8 mouse cellular contexts compared by ENCODE assay signal in genomic region chr6:4488349-4488748, GRCm38 (mm10). TPM values are rescaled to one million over a fixed set of nuclear protein-coding genes. Genes with fewer than 3 reads are reported as not detected.
A peak's percentile ranks its signal among the peaks of the same experiment; 100 is the strongest.
DNase-seq lines count a peak whose midpoint lies in the region; ATAC-seq lines count a peak whose summit lies in the region.
"Had no signal": no experiment of that assay in that cellular context is flagged by ENCODE, and none has a peak within 500 bp of the region (broad histone marks: within the 10 kb centered on the region; RNA-seq: fewer than 3 reads in every experiment).

No protein-coding gene starts in this region.

- no peaks in the 10 kb centered on the region for H3K36me3 ChIP-seq in embryonic facial prominence, embryonic 15.5 days
- H3K36me3 ChIP-seq in limb, embryonic 15.5 days, result no peaks in the 10 kb centered on the region
- no peaks in the 10 kb centered on the region for H3K36me3 ChIP-seq in stomach, embryonic 15.5 days
- H3K36me3 ChIP-seq: midbrain, embryonic 12.5 days had no signal

- H3K9ac ChIP-seq in embryonic facial prominence, embryonic 15.5 days, result no peak overlapping the region
- H3K9ac ChIP-seq in limb, embryonic 15.5 days, result no peak overlapping the region
- H3K9ac ChIP-seq in stomach, embryonic 15.5 days, result no peak overlapping the region
- H3K9ac ChIP-seq: midbrain, embryonic 12.5 days had no signal

- ATAC-seq in embryonic facial prominence, embryonic 15.5 days (ENCODE audit: insufficient number of reproducible peaks, low FRiP score, low TSS enrichment, low read depth), result peak; percentile 81
- peak; percentile 68 for ATAC-seq in limb, embryonic 15.5 days (ENCODE audit: insufficient number of reproducible peaks, low FRiP score, low TSS enrichment, low read depth)
- ATAC-seq in stomach, embryonic 15.5 days (ENCODE audit: insufficient read depth, low FRiP score, low read depth), result peak; percentile 71; the same call in 1 of the 2 replicates

- peak; percentile 97 for DNase-seq in adipocyte (ENCODE audit: low spot score)
- DNase-seq in heart, postnatal 4 days, result peak; percentile 78
- no peak for DNase-seq in cerebellum, adult 11-12 months
- DNase-seq in layer of hippocampus, postnatal 10 days (ENCODE audit: low spot score in 2 of 2), result no peak

- no peaks in the 10 kb centered on the region for H3K9me3 ChIP-seq in embryonic facial prominence, embryonic 15.5 days (replicated peaks)
- H3K9me3 ChIP-seq in limb, embryonic 15.5 days, result no peaks in the 10 kb centered on the region
- H3K9me3 ChIP-seq in stomach, embryonic 15.5 days, result no peaks in the 10 kb centered on the region
- H3K9me3 ChIP-seq: midbrain, embryonic 12.5 days had no signal

- peak overlapping the region; percentile 96 for H3K27ac ChIP-seq in embryonic facial prominence, embryonic 15.5 days (replicated peaks)
- H3K27ac ChIP-seq in limb, embryonic 15.5 days, result peak overlapping the region; percentile 88
- H3K27ac ChIP-seq in stomach, embryonic 15.5 days, result peak overlapping the region; percentile 88
- H3K27ac ChIP-seq: midbrain, embryonic 12.5 days had no signal

- 7% methylated on average over 1 of the region's 1 CpGs for WGBS in embryonic facial prominence, embryonic 15.5 days
- 9% methylated on average over 1 of the region's 1 CpGs for WGBS in limb, embryonic 15.5 days
- 6% methylated on average over 1 of the region's 1 CpGs for WGBS in stomach, embryonic 15.5 days

- H3K4me3 ChIP-seq in embryonic facial prominence, embryonic 15.5 days (replicated peaks), result peak overlapping the region; percentile 22
- no peak overlapping the region for H3K4me3 ChIP-seq in limb, embryonic 15.5 days
- no peak overlapping the region for H3K4me3 ChIP-seq in stomach, embryonic 15.5 days (replicated peaks)
- H3K4me3 ChIP-seq: midbrain, embryonic 12.5 days had no signal

- H3K4me2 ChIP-seq in embryonic facial prominence, embryonic 15.5 days (replicated peaks), result peak overlapping the region; percentile 41
- H3K4me2 ChIP-seq in limb, embryonic 15.5 days, result peak overlapping the region; percentile 34
- peak overlapping the region; percentile 43; the same call in 1 of the 2 replicates for H3K4me2 ChIP-seq in stomach, embryonic 15.5 days
- H3K4me2 ChIP-seq: midbrain, embryonic 12.5 days had no signal

- no peaks in the 10 kb centered on the region for H3K27me3 ChIP-seq in embryonic facial prominence, embryonic 15.5 days
- no peaks in the 10 kb centered on the region for H3K27me3 ChIP-seq in limb, embryonic 15.5 days
- no peaks in the 10 kb centered on the region for H3K27me3 ChIP-seq in stomach, embryonic 15.5 days (replicated peaks)
- H3K27me3 ChIP-seq: midbrain, embryonic 12.5 days had no signal

- H3K4me1 ChIP-seq in embryonic facial prominence, embryonic 15.5 days, result peaks cover 44% of the 10 kb centered on the region
- H3K4me1 ChIP-seq in limb, embryonic 15.5 days, result peaks cover 44% of the 10 kb centered on the region
- peaks cover 8% of the 10 kb centered on the region; the same call in 1 of the 2 replicates for H3K4me1 ChIP-seq in stomach, embryonic 15.5 days

RNA-seq across cellular contexts. Expression of gene Col1a2, which starts 16.3 kb away (rescaled TPM):
- 2,269 and 2,307 TPM in 2 replicates for polyA plus RNA-seq in embryonic facial prominence, embryonic 15.5 days (2015; fragmentation: Nextera tagmentation; extraction: Ambion mirVana)
- total RNA-seq in heart, postnatal 4 days (2021), result 100 to 1,000 TPM; 597 to 657 TPM
- polyA plus RNA-seq in limb, embryonic 15.5 days (2015; fragmentation: Nextera tagmentation; extraction: Ambion mirVana), result 2,665 and 3,005 TPM in 2 replicates
- 740 and 755 TPM in 2 replicates for polyA plus RNA-seq in stomach, embryonic 15.5 days (2015; fragmentation: Nextera tagmentation; extraction: Ambion mirVana)
- 10 to 100 TPM; 54.7 to 57.1 TPM for total RNA-seq in layer of hippocampus, postnatal 10 days (2021)

Comparison
In these comparisons a context has a peak if more than half of its experiments do, and no peak if none do; other contexts are left out.
1. DNase-seq: peak in adipocyte (single experiment) and heart, postnatal 4 days (single experiment); none in cerebellum, adult 11-12 months (single experiment) and layer of hippocampus, postnatal 10 days (0 of 2).
2. Peak in every context shown above with its lines, with median percentiles within 50 percentile points of each other: ATAC-seq, H3K27ac ChIP-seq and H3K4me2 ChIP-seq.